Mouse (Mus musculus) NIH3T3 (cell line): ENCODE data around the gene Spint2.
A peak's percentile ranks its signal among the peaks of the same experiment; 100 is the strongest.
"Not testable (repeated sequence)": the region's sequence is repeated elsewhere in the genome, so short reads cannot be mapped to it uniquely, and the experiment has no call there.

ENCODE experiments used
- DNase-seq: peaks from one replicate; pipeline ENCODE4 v3.0.0-alpha.2; 2012; ENCODE audit warnings: low read depth

The Spint2 gene

DNA sequence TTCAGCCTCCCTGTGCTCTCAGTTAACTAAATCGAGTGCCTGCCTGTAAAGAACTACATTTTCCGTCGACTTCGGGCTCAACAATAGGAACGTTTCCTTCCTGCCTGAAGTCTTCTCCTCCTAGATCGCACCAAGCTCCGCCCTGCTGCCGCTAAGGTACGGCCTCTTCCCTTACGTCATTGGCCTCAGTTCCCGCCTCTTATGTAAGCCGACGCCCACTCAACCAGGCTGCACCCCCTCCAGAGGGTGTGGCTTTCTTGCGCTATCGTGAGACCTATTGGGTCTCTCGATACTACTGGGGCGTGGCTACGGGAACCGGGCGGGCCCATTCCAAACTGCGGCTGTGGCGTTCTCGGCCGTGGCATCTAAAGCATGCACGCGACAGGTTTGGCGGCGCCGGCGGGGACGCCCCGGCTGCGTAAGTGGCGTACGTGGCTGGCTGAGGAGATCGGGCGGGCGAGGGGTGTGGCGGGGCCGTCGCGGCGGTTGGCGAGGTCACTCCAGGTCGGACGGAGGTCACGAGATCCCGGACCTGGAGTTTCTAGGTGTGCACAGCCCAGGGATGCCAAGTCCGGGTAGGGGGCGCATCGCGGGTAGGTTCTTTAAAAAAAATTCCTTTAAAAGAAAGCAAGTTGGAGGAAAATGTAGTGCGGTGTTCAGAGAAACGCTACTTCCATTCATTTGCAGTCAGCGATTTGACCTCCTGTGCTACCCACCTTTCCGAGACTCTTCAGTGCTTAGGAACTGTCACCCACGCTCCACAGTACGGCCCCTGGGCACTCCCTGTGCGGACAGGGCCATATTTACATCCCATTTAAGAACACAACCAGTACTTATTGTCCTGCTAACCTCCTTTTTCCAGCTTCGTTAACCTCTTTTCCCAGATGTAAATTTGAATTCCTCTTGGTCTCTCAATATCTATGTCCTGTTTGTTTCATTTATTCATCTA, 43.4 kb downstream of the Spint2 start, which contains the start of gene Yif1b:
Yif1b (plus strand) TSS at position 311 of the 949 bp plus-strand sequence.
- DNase-seq = peak; percentile 100

DNA sequence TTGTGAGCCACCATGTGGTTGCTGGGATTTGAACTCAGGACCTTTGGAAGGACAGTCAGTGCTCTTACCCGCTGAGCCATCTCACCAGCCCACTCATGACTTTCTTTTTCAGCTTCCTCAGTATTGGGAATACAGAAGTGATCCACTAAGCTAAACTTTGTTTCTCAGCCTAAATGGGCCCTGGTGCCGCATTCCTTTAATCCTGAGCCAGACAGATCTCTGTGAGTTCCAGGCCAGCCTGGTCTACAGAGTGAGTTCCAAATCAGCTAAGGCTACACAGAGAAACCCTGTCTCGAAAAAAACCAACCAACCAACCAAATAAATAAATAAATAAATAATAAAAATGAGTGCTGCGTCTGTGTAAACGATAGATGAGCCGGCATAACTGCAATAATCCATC, 44.1 kb downstream of the Spint2 start:
- DNase-seq = not testable (repeated sequence)

DNA sequence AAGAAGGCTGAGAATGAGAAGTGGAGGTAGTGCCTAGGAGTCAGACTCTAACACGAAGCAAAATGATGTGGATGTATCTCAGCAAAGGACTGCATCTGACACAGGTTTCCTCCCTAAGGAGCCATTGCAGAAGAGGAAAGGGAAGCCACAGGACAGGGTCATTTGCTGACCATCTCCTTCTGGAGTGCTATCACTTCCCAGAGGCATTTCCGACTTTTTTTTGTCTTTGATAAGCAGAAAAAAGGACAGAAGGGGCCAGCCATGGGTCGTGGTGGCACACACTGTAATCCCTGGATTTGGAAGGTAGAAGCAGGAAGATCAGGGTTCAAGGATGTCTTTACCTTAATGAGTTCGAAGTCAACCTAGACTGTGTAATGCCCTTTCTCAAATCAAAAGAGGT, 45.1 kb downstream of the Spint2 start:
- DNase-seq = no peak

DNA sequence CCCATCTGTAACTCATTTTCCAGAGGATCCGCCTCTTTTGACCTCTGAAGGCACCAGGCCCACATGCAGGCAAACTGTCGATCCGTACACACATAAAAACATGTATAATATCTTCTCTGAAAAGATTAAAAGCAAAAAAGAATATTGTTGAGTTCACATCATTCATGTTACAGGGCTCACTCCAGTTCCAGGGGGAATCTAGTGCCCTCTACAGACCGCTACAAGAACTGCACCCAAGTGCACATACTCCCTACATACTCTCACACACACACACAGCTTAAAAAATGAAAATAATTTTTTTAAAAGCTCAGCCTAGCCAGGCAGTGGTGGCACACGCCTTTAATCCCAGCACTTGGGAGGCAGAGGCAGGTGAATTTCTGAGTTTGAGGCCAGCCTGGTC, 47.1 kb downstream of the Spint2 start:
- DNase-seq = peak; percentile 58

DNA sequence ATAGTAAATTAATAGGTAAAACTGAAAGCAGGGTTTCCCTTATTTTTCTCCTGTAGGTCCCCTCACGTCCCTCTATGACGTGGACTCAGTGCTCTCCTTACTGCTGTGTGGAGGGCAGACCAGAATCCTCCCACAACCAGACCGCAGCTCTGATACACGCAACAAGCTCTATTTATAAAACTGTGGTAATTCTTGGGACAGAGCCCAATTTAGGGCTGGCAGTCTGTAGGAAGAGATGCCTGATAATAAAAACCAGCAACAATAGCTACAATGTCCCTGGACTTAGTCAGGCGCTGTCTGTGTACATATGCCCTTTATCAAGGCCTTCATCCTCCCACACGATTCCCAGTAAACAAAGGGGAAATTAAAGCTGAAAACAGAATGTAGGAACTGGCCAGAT, 48.0 kb downstream of the Spint2 start:
- DNase-seq = peak; percentile 93

DNA sequence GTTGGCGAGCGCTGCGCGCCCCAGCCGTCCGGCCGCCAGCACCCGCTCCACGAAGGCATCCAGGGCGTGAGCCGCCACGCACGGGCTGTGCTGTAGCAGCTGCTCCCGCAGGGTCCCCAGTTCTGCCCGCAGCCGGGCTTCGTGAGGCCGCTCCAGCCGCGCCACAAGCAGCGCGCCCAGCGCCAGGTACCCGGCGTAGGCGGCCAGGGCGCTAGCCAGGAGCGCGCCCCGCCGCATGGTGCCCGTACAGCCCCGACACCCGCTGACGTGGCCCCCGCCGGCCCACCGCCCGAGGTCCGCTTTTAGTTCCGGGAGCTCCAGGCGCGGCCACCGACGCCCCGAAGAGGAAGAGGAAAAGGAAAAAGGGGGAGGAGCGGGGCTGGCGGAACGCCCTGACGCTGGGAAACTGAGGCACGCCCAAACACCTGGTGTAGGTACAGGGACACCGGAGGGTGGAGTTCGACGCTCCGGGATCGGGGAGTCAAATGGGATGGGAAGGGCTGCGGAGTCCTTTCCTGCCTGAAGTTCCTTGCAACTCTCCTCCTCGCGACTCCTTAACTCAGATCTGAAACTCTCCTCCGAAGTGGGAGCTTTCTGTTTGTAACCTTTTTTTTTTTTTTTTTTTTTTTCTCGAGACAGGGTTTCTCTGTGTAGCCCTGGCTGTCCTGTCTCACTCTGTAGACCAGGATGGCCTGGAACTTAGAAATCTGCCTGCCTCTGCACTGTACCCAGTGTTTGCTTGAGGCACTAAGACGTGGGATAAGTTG, 49.3 kb downstream of the Spint2 start, which contains the start of gene Kcnk6:
Kcnk6 (minus strand) TSS at position 269 of the 767 bp plus-strand sequence.
- no peak for DNase-seq

DNA sequence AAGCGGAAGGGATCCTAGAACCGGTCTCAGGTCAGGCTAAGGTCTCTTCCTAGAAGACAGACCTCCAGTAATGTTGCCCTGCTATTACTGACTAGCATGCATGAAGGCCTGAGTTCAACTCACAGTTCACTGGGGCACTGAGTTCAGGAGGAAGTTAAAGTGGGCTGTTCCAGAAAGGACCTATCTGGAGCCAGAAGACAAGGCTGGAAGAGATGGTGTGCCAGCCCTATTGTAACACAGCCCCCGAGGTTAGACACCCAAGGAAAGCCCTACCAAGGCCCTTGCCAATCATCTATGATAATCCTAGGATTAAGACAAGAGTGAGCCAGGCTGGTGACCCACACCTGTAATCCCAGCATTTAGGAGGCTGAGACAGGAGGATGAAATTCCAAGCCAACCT, 50.2 kb downstream of the Spint2 start:
- no peak for DNase-seq

DNA sequence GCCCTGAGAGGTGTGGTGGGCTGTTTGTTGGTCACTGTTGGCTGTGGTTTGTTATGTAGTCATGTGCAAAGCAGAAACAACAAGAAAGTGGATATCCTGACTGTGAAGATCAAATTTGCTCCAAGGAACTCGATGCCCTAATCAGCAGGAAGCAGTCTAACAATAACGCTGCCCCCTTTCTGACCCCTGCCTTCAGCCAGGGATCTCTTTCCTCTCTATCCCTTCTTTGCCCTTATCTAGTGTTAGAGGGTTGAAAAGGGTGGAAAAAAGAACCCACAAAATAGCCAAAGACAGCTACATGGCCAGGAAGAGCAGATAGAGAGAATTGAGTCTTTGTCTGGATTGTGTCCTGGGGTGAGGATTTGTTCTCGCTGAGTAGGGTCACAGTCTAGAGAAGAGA, 51.2 kb downstream of the Spint2 start:
- no peak for DNase-seq

DNA sequence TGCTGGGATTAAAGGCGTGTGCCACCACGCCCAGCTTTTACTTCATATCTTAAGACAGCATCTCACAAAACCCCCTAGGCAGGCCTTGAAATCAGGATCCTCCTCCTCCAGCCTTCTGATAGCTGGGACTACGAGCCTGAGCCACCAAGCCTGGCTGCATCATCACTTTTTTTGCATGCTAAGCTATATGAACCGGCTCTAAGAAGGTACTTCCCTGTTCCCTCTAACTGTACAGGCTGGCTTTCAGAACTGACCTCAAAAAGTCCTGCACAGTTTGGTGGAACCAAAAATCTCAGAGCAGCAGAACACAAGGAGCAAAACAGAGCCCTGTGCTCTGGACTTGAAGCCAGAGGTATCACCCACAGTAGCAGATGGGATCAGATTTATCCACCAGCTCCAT, 53.5 kb downstream of the Spint2 start:
- no peak for DNase-seq

DNA sequence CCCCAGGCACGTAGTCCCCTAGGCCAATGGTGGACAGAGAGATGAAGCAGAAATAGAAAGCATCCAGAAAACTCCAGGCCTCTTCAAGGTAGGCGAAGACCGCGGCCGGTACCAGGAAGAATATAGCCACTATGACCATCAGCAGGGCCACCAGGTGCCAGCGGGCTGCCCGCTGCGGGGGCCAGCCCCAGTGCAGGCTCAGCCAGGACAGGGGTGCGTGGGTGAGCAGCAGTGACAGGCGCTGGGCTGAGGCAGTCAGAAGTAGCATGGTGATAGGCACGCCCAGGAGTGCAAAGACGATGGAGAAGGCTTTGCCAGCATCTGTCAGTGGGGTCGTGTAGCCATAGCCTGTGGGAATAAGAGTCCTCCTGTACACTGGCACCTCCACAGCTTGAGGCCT, 56.2 kb downstream of the Spint2 start:
- DNase-seq = no peak

DNA sequence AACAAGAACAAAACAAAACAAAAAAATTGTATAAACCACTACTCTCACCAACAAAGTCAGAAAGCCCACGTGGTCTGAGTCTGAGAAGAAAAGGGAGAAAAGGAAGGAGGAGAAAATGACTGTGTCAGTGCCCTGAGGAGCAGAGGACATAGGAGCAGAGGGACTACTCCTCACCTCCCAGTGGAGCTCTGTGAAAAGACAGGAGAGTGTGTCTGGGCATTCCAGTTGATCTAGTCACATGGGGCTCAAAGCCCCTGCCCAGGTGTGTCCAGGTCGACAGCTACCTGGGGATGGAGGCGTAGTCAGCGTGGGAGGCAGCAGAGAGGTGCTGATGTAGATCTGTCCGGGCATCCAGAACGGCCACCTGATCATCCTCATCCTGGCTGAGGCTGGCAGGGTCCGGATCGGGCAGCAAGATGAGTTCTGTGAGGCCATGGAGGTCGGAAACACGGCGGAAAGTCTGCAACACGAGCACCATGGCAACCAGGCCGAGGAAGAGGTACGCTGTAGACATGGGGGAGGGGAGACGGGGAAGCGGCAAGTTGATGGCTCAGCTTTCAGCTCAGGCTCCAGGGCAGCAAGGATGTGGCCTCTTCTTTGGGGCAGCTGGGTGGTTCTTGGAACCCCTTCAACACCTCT, 56.8 kb downstream of the Spint2 start:
- no peak for DNase-seq

DNA sequence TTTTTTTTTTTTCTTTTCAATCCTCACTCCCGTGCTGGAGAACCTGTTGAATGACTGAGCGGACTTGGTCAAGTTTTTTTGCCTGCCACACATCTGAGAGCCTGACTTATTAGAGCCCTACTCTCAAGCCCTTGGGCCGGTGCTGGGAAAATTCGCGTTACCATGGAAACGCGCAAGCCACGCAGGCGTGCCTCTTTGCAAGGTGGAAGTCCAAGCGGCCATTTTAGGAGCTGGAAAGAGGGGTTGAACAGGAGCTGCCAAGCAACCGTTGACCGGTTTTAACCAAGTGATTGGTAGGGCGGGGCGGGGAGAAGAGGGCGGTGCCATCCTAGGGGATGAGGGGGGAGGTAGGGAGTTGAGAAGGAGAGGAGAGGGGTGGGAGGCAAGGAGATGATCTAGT, 66.9 kb downstream of the Spint2 start:
- DNase-seq = no peak

DNA sequence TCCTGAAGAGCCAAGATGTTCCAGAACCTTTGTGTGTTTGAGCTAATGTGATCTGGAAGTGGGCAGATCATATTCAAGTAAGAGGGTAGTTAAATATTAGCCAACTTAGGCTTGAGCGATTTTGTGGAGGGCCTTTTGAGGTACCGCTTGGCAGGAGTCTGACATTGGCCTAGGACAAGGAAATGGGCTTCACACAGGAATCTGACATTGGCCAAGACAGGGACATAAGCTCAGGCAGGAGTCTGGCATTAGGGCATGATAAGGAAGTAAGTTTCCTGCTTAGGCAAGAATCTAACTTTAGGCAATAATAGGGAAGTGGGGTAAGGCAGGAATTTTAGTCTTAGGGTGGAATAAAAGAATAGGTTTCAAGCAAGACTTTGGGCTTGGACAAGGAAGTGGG, 67.5 kb downstream of the Spint2 start:
- DNase-seq = no peak

DNA sequence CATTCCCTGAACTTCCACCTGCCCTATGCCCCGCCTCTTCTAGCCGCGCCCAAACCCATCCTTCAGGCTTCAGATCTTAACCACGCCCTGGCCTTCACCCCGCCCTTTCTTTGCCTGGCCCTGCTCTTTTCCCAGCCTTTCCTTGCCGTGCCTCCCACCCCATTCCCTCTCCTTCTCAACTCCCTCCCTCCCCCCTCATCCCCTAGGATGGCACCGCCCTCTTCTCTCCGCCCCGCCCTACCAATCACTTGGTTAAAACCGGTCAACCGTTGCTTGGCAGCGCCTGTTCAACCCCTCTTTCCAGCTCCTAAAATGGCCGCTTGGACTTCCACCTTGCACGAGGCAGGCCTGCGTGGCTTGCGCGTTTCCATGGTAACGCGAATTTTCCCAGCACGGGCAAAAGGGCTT, 68.0 kb downstream of the Spint2 start, which contains the start of gene Catsperg1:
Catsperg1 (minus strand) TSS at position 361 of the 408 bp plus-strand sequence.
- no peak for DNase-seq

DNA sequence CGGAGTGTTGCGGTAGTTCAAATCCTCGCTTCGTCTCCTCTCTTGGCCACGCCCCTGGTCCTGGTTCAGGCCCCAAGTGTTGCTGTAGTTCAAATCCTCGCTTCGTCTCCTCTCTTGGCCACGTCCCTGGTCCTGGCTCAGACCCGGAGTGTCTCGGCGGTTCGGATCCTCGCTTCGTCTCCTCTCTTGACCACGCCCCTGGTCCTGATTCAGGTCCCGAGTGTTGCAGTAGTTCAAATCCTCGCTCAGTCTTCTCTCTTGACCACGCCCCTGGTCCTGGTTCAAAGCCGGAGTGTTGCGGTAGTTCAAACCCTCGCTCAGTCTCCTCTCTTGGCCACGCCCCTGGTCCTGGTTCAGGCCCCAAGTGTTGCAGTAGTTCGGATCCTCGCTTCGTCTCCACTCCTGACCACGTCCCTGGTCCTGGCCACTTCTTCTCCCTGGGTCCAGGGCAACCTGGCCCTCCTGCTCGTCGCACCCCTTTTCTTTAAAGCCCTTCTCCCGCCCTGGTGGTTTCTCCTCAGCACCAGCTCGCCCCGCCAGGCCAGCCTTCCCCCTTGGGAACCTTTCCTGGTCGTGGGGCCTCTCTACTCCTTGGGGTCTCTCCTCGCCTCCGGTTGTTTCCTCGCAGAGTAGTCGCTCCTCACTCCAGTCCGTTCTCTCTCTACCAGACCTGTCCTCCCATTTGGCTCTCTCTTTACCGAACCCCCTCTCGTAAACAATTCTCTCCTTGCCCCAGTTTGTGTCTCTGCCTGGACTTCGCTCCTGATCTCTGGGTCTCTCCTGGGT, 68.7 kb downstream of the Spint2 start:
- DNase-seq = not testable (repeated sequence)

DNA sequence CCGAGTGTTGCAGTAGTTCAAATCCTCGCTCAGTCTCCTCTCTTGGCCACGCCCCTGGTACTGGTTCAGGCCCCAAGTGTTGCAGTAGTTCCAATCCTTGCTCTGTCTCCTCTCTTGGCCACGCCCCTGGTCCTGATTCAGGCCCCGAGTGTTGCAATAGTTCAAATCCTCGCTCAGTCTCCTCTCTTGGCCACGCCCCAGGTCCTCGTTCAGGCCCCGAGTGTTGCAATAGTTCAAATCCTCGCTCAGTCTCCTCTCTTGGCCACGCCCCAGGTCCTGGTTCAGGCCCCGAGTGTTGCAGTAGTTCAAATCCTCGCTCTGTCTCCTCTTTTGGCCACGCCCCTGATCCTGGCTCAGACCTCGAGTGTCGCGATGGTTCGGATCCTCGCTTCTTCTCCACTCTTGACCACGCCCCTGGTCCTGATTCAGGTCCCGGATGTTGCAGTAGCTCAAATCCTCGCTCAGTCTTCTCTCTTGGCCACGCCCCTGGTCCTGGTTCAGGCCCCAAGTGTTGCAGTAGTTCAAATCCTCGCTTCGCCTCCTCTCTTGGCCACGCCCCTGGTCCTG, 69.4 kb downstream of the Spint2 start:
- DNase-seq = peak; percentile 9

DNA sequence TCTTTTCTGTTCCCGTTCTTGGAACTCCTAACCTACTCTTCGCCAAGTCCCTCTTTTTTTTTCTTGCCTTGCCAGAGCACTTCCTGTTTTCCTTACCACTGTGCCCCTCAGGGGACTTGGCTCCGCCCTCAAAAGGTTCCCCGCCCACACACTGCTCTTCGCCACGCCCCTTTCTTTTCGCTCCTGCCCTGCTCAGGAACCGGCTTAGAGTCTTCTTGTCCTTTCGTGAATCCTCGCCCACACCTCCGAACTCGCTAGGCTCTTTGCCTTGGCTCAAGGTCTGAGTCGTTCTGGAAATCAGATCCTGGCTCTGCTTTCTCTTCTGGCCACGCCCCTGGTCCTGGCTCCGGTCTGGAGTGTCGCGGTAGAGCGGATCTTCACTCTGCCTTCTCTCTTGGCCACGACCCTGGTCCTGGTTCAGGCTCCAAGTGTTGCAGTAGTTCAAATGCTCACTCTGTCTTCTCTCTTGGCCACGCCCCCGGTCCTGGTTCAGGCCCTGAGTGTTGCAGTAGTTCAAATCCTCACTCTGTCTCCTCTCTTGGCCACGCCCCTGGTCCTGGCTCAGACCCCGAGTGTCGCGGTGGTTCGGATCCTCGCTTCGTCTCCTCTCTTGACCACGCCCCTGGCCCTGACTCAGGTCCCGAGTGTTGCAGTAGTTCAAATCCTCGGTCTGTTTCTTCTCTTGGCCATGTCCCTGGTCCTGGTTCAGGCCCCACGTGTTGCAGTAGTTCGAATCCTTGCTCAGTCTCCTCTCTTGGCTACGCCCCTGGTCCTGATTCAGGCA, 70.1 kb downstream of the Spint2 start:
- peak; percentile 96 for DNase-seq

DNA sequence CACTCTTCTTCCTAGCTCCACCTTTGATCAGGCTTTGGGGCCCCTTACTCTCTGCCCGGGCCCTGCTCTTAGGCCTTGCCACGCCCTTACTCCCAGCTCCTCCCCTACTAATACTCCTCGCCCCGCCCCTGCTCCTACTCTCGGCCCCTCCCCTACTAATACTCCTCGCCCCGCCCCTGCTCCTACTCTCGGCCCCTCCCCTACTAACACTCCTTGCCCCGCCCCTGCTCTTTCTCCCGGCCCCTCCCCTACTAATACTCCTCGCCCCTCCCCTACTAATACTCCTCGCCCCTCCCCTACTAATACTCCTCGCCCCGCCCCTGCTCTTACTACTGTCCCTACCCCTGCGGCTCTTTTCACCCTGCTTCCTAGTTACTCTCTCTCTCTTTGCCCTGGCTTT, 70.7 kb downstream of the Spint2 start:
- peak; percentile 83 for DNase-seq
